Mouse (Mus musculus): ENCODE measurements around the gene Ten1. TPM values are rescaled to one million over a fixed set of nuclear protein-coding genes. Genes with fewer than 3 reads are reported as not detected.

The Ten1 gene
- polyA plus RNA-seq, 1 experiment from 2014 or later = 54.9 TPM

DNA sequence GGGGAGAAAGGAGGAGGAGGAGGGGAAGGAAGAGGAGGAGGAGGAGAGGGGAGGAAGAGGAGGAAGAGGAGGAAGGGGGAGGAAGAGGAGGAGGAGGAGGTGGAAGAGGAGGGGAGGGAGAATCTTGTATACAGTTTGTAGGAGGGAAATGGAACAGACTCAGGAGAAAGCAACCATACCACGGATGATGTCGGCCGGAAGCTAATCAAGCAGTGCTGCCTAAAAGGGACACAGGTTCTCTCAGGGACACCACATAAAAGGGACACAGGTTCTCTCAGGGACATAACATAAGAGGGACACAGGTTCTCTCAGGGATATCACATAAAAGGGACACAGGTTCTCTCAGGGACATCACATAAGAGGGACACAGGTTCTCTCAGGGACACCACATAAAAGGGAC lies 29.4 kb upstream of the Ten1 start:
- Histone ChIP-seq H3K36me3 (ENCODE audit: control insufficient read depth, insufficient read depth, low read length) (peaks cover 3% of the 10 kb centered on the region; the same call in 1 of the 2 replicates), H3K4me1 (ENCODE audit: control insufficient read depth, insufficient read depth, low read length) (peaks cover 8% of the 10 kb centered on the region; the same call in 1 of the 2 replicates), H3K9ac (ENCODE audit: low read length) (no peak overlapping the region), H3K4me3 (ENCODE audit: low read depth, low read length) (no peak overlapping the region), H3K9me3 (ENCODE audit: control insufficient read depth, low read length) (no peaks in the 10 kb centered on the region), H3K4me2 (ENCODE audit: low read depth) (no peak overlapping the region), H3K27me3 (ENCODE audit: control insufficient read depth, insufficient read depth, low read length) (no peaks in the 10 kb centered on the region), H3K27ac (ENCODE audit: low read depth, low read length) (no peak overlapping the region)
- WGBS = 92% methylated on average over 3 of the region's 3 CpGs
- ATAC-seq (ENCODE audit: insufficient read depth, low FRiP score, low TSS enrichment) = no peak
- no peak for DNase-seq (ENCODE audit: low spot score)

DNA sequence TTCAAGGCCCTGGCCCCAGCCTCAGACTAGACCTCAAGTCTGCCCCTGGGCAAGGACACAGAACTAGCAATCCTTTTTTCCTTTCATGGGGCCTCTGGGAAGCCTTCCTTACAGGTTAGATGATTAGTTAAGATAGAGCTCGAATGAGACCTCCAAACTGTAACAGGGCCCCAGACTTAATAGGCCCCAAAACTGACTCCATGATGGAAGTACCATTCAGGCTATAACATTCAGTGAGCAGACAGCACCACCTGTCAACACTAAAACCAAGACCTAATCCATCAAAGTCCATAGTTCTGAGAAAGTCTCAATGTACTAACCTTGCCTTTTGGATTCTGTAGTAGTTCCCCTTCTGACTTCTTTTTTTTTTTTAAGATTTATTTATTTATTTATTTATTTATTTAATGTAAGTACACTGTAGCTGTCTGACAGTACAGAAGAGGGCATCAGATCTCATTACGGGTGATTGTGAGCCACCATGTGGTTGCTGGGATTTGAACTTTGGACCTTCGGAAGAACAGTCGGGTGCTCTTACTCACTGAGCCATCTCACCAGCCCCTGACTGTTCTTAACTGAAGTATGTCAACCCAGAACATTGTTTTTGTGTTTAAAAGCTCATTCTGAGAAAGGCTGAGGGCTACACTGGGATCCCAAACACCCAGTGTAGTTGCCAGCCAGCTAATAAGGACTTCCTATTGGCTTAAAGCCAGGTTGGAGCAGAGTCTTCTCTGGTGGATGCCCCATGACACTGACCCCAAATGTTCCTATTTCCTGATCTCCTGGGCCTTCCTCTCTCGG lies 28.5 kb upstream of the Ten1 start:
- Histone ChIP-seq H3K4me1 (ENCODE audit: control insufficient read depth, insufficient read depth, low read length) (peaks cover 8% of the 10 kb centered on the region; the same call in 1 of the 2 replicates), H3K4me2 (ENCODE audit: low read depth) (no peak overlapping the region), H3K9me3 (ENCODE audit: control insufficient read depth, low read length) (no peaks in the 10 kb centered on the region), H3K9ac (ENCODE audit: low read length) (no peak overlapping the region), H3K4me3 (ENCODE audit: low read depth, low read length) (no peak overlapping the region), H3K27me3 (ENCODE audit: control insufficient read depth, insufficient read depth, low read length) (no peaks in the 10 kb centered on the region), H3K27ac (ENCODE audit: low read depth, low read length) (no peak overlapping the region), H3K36me3 (ENCODE audit: control insufficient read depth, insufficient read depth, low read length) (peaks cover 8% of the 10 kb centered on the region)
- WGBS = 90% methylated on average over 5 of the region's 5 CpGs
- no peak for ATAC-seq (ENCODE audit: insufficient read depth, low FRiP score, low TSS enrichment)
- no peak for DNase-seq (ENCODE audit: low spot score)

- no peaks in the 10 kb centered on the region for H3K27me3 ChIP-seq (ENCODE audit: control insufficient read depth, insufficient read depth, low read length)
- no peak overlapping the region for H3K4me3 ChIP-seq (ENCODE audit: low read depth, low read length)
- H3K4me1 ChIP-seq (ENCODE audit: control insufficient read depth, insufficient read depth, low read length) = peaks cover 2% of the 10 kb centered on the region; the same call in 1 of the 2 replicates
- ATAC-seq (ENCODE audit: insufficient read depth, low FRiP score, low TSS enrichment) = no peak
- H3K36me3 ChIP-seq (ENCODE audit: control insufficient read depth, insufficient read depth, low read length) = peaks cover 8% of the 10 kb centered on the region
- no peak overlapping the region for H3K9ac ChIP-seq (ENCODE audit: low read length)
- no peak overlapping the region for H3K4me2 ChIP-seq (ENCODE audit: low read depth)
- DNase-seq (ENCODE audit: low spot score) = no peak
- H3K27ac ChIP-seq (ENCODE audit: low read depth, low read length) = no peak overlapping the region
- no peaks in the 10 kb centered on the region for H3K9me3 ChIP-seq (ENCODE audit: control insufficient read depth, low read length)
- WGBS = 86% methylated on average over 2 of the region's 2 CpGs
Observed at GRCm38 (mm10) chr11:116171959-116172358, 26.7 kb upstream of the Ten1 start.

GRCm38 (mm10) chr11:116174775-116175448 lies 23.7 kb upstream of the Ten1 start:
- 91% methylated on average over 22 of the region's 22 CpGs for WGBS
- H3K9me3 ChIP-seq (ENCODE audit: control insufficient read depth, low read length) = no peaks in the 10 kb centered on the region
- DNase-seq (ENCODE audit: low spot score) (no peak), ATAC-seq (ENCODE audit: insufficient read depth, low FRiP score, low TSS enrichment) (no peak)
- H3K4me3 ChIP-seq (ENCODE audit: low read depth, low read length) = no peak overlapping the region
- no peaks in the 10 kb centered on the region for H3K4me1 ChIP-seq (ENCODE audit: control insufficient read depth, insufficient read depth, low read length)
- no peak overlapping the region for H3K27ac ChIP-seq (ENCODE audit: low read depth, low read length)
- H3K36me3 ChIP-seq (ENCODE audit: control insufficient read depth, insufficient read depth, low read length) = peaks cover 11% of the 10 kb centered on the region
- H3K27me3 ChIP-seq (ENCODE audit: control insufficient read depth, insufficient read depth, low read length) = no peaks in the 10 kb centered on the region
- no peak overlapping the region for H3K4me2 ChIP-seq (ENCODE audit: low read depth)
- H3K9ac ChIP-seq (ENCODE audit: low read length) = no peak overlapping the region

DNA sequence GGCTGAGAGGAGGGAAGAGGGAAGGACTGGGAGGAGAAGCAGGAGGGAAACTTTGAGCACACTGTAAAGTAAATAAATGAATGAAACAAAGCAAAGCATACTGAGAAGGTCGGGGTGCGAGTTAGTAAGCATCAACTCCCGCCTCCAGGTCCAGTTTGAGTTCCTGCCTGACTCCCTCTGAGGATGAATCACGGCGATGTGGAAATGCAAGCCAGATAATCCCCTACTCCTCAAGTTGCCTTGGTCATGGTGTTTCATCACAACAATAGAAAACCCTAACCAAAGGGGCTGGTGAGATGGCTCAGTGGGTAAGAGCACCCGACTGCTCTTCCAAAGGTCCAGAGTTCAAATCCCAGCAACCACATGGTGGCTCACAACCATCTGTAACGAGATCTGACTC lies 22.6 kb upstream of the Ten1 start:
- Histone ChIP-seq H3K27me3 (ENCODE audit: control insufficient read depth, insufficient read depth, low read length) (no peaks in the 10 kb centered on the region), H3K4me3 (ENCODE audit: low read depth, low read length) (no peak overlapping the region), H3K4me1 (ENCODE audit: control insufficient read depth, insufficient read depth, low read length) (no peaks in the 10 kb centered on the region), H3K4me2 (ENCODE audit: low read depth) (no peak overlapping the region), H3K9ac (ENCODE audit: low read length) (no peak overlapping the region), H3K9me3 (ENCODE audit: control insufficient read depth, low read length) (no peaks in the 10 kb centered on the region), H3K27ac (ENCODE audit: low read depth, low read length) (no peak overlapping the region), H3K36me3 (ENCODE audit: control insufficient read depth, insufficient read depth, low read length) (peaks cover 11% of the 10 kb centered on the region)
- ATAC-seq (ENCODE audit: insufficient read depth, low FRiP score, low TSS enrichment) = no peak
- no peak for DNase-seq (ENCODE audit: low spot score)
- WGBS = 81% methylated on average over 7 of the region's 7 CpGs

DNA sequence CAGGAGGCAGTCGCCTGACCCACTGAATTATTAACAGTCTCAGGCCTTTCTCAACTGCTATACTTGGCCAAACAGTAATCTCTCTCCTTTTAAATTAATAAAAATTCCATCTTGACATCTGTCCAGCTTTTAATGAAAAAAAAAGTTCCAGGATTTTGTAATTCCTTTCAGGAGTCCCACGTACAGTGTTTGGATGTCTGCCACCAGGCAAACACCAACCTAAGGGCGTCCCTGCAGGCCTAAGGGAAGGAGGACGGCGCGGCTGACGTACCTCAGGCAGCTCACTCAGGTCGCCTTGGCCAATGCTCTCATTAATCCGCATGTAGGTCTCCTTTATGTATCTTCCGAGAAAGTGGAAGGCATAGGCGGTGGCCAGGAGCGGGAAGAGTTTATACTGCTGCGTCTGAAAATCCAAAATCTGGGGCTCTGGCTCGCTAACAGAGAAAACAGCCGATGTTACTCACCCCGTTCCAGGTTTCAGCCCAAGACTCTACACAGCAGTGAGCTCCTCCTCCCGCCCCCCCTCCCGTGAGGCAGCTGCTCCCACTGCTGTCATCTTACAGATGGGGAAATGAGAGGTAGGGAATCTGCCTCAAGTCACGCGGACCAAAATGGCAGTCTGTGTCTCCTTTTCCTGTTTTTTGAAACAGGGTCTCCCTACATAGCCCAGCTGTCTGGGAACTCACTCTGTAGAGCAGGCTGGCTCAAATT lies 20.1 kb upstream of the Ten1 start:
- WGBS = 90% methylated on average over 20 of the region's 20 CpGs
- Histone ChIP-seq H3K4me2 (ENCODE audit: low read depth) (no peak overlapping the region), H3K36me3 (ENCODE audit: control insufficient read depth, insufficient read depth, low read length) (peaks cover 11% of the 10 kb centered on the region), H3K9me3 (ENCODE audit: control insufficient read depth, low read length) (no peaks in the 10 kb centered on the region), H3K27ac (ENCODE audit: low read depth, low read length) (no peak overlapping the region), H3K27me3 (ENCODE audit: control insufficient read depth, insufficient read depth, low read length) (no peaks in the 10 kb centered on the region), H3K9ac (ENCODE audit: low read length) (no peak overlapping the region; the same call in 1 of the 2 replicates), H3K4me3 (ENCODE audit: low read depth, low read length) (no peak overlapping the region), H3K4me1 (ENCODE audit: control insufficient read depth, insufficient read depth, low read length) (no peaks in the 10 kb centered on the region)
- DNase-seq (ENCODE audit: low spot score) (no peak), ATAC-seq (ENCODE audit: insufficient read depth, low FRiP score, low TSS enrichment) (no peak)

DNA sequence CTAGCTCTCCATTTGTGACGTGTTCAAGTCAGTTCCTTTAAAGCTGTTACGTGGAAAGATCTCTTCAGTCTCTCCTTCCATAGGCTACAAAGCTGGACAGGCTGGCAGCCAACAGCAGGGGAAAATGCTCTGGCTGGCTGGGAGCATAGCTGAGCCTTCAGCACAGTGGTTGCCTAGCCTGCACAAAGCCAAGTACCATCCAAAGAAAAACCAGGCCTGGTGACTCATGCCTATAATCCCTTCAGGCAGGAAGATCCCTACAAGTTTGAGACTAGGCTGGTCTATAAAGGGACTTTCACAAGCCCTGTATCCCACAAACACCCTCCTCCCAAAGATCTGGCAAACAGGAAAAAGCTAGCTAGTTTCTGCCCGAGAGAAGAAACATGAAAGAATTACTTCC lies 12.8 kb upstream of the Ten1 start:
- WGBS = 88% methylated on average over 3 of the region's 3 CpGs
- H3K36me3 ChIP-seq (ENCODE audit: control insufficient read depth, insufficient read depth, low read length) = peaks cover 2% of the 10 kb centered on the region; the same call in 1 of the 2 replicates
- H3K27me3 ChIP-seq (ENCODE audit: control insufficient read depth, insufficient read depth, low read length) = no peaks in the 10 kb centered on the region
- no peak overlapping the region for H3K27ac ChIP-seq (ENCODE audit: low read depth, low read length)
- no peaks in the 10 kb centered on the region for H3K9me3 ChIP-seq (ENCODE audit: control insufficient read depth, low read length)
- no peak overlapping the region for H3K9ac ChIP-seq (ENCODE audit: low read length)
- H3K4me3 ChIP-seq (ENCODE audit: low read depth, low read length) = no peak overlapping the region
- DNase-seq (ENCODE audit: low spot score) (no peak), ATAC-seq (ENCODE audit: insufficient read depth, low FRiP score, low TSS enrichment) (no peak)
- H3K4me2 ChIP-seq (ENCODE audit: low read depth) = no peak overlapping the region
- H3K4me1 ChIP-seq (ENCODE audit: control insufficient read depth, insufficient read depth, low read length) = no peaks in the 10 kb centered on the region

DNA sequence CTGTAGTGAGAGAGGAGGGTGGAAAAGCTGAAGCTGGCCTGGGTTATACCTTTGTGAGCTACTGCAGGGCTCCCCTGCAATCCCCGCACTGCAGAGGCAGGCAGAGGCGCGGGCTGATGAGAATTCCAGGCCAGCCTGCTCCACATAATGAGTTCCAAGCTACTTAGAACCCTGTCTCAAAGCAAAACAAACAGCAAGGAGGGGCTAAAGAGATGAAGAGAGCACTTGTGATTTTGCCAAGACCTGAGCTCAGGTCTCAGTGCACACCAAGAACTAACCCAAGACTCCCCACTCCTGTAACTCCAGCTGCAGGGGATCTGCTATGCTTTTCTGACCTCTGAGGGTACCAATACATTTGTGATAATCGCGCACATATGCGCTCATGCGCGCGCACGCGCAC lies 12.3 kb upstream of the Ten1 start:
- peaks cover 2% of the 10 kb centered on the region; the same call in 1 of the 2 replicates for H3K36me3 ChIP-seq (ENCODE audit: control insufficient read depth, insufficient read depth, low read length)
- ATAC-seq (ENCODE audit: insufficient read depth, low FRiP score, low TSS enrichment) = no peak
- H3K4me3 ChIP-seq (ENCODE audit: low read depth, low read length) = no peak overlapping the region
- H3K4me1 ChIP-seq (ENCODE audit: control insufficient read depth, insufficient read depth, low read length) = no peaks in the 10 kb centered on the region
- no peak overlapping the region for H3K4me2 ChIP-seq (ENCODE audit: low read depth)
- no peak overlapping the region for H3K27ac ChIP-seq (ENCODE audit: low read depth, low read length)
- 85% methylated on average over 11 of the region's 11 CpGs for WGBS
- no peaks in the 10 kb centered on the region for H3K27me3 ChIP-seq (ENCODE audit: control insufficient read depth, insufficient read depth, low read length)
- H3K9ac ChIP-seq (ENCODE audit: low read length) = no peak overlapping the region
- no peaks in the 10 kb centered on the region for H3K9me3 ChIP-seq (ENCODE audit: control insufficient read depth, low read length)
- DNase-seq (ENCODE audit: low spot score) = no peak

All from neural tube, embryonic 11.5 days (tissue).